In genomic region chr16:94997340-94997849, GRCm38 (mm10) we compare ENCODE assay signal across 7 mouse cellular contexts. TPM values are rescaled to one million over a fixed set of nuclear protein-coding genes. Genes with fewer than 3 reads are reported as not detected.
DNase-seq lines count a peak whose midpoint lies in the region; ATAC-seq and TF ChIP-seq lines count a peak whose summit lies in the region.

Gene Kcnj6 (minus strand): TSS chr16:94997701.

- H3K9ac ChIP-seq in heart, embryonic 16.5 days (ENCODE audit: low read length): no peak within 1 kb of the TSS

- no peaks in the 10 kb centered on the region for H3K9me3 ChIP-seq in heart, embryonic 16.5 days (replicated peaks; ENCODE audit: control insufficient read depth, low read length)

- peak within 1 kb of the TSS; percentile 52 for H3K4me3 ChIP-seq in testis, adult 2 months (ENCODE audit: control insufficient read depth, low read depth, low read length)
- H3K4me3 ChIP-seq in heart, embryonic 16.5 days (ENCODE audit: low read length): peak within 1 kb of the TSS; percentile 12

- no peak for DNase-seq in testis, postnatal 14 days (ENCODE audit: low spot score)
- peak; percentile 79 for DNase-seq in embryo, embryonic 10.5 days (ENCODE audit: low spot score)
- peak; percentile 71 to 78 for DNase-seq in left cerebral cortex, postnatal 10 days (ENCODE audit: extremely low spot score in 1 of 2, low spot score in 2 of 2)
- DNase-seq in retina, postnatal 1 day: peak; percentile 75
- no peak for DNase-seq in ovary, postnatal 36 days (ENCODE audit: low spot score)

- H3K4me1 ChIP-seq in testis, adult 2 months (ENCODE audit: control insufficient read depth, insufficient read depth, low read length): peaks cover 4% of the 10 kb centered on the region; the same call in 1 of the 2 replicates
- no peaks in the 10 kb centered on the region for H3K4me1 ChIP-seq in heart, embryonic 16.5 days (ENCODE audit: control insufficient read depth, insufficient read depth, low read length)

- no peak within 1 kb of the TSS for H3K27ac ChIP-seq in testis, adult 2 months (ENCODE audit: control insufficient read depth, insufficient read depth, low read depth, low read length)
- no peak within 1 kb of the TSS for H3K27ac ChIP-seq in heart, embryonic 16.5 days (ENCODE audit: low read length)

- H3K36me3 ChIP-seq in testis, adult 2 months (ENCODE audit: control insufficient read depth, insufficient read depth, low read length): no peaks in the 10 kb centered on the region
- no peaks in the 10 kb centered on the region for H3K36me3 ChIP-seq in heart, embryonic 16.5 days (ENCODE audit: control insufficient read depth, insufficient read depth)

- peak within 1 kb of the TSS; percentile 44 for H3K4me2 ChIP-seq in heart, embryonic 16.5 days (ENCODE audit: low read depth, low read length)

- no peak for ATAC-seq in heart, embryonic 16.5 days (replicated peaks; ENCODE audit: extremely low read depth, insufficient read depth, low FRiP score)

- intact Hi-C loops in left cerebral cortex, postnatal 10 days (cut with DNase I): loop anchor here (5.0 kb wide), 4 partner anchors 115 to 345 kb away; no protein-coding TSS in a partner anchor

- WGBS in heart, embryonic 16.5 days: 1% methylated on average over 43 of the region's 43 CpGs

- no peaks in the 10 kb centered on the region for H3K27me3 ChIP-seq in testis, adult 2 months (ENCODE audit: control insufficient read depth, insufficient read depth, low read length)
- H3K27me3 ChIP-seq in heart, embryonic 16.5 days (ENCODE audit: control insufficient read depth, insufficient read depth, low read length): peaks cover 37% of the 10 kb centered on the region

- no peak for TF ChIP-seq CTCF in testis, adult 2 months (IDR thresholded peaks at IDR 0.05; ENCODE audit: control insufficient read depth, insufficient read depth, insufficient replicate concordance, low read depth, low read length)

- TF ChIP-seq POLR2A in testis, adult 2 months (IDR thresholded peaks at IDR 0.05; ENCODE audit: control insufficient read depth, low read depth, low read length): no peak

RNA-seq across cellular contexts. Expression of gene Kcnj6, which starts in this region (rescaled TPM):
- polyA plus RNA-seq in testis, adult 2 months (2012; rRNA removed): 9.7 and 10.0 TPM in 2 replicates
- 0.07 TPM in 1 of 2 replicates, not detected in the other for polyA plus RNA-seq in heart, embryonic 16.5 days (2015; fragmentation: Nextera tagmentation; extraction: Ambion mirVana)
- total RNA-seq in left cerebral cortex, postnatal 10 days (2021): 10 to 100 TPM; 54.4 to 57.3 TPM

Comparison
In these comparisons a context has a peak if more than half of its experiments do, and no peak if none do; other contexts are left out.
1. RNA of gene Kcnj6 (polyA plus RNA-seq): 9.7 to 10.0 TPM in testis, adult 2 months; 0.07 TPM in heart, embryonic 16.5 days; every median in the first group is over 10 times any median in the second.
2. DNase-seq: peak in embryo, embryonic 10.5 days (single experiment), left cerebral cortex, postnatal 10 days (2 of 2) and retina, postnatal 1 day (single experiment); none in testis, postnatal 14 days (single experiment) and ovary, postnatal 36 days (single experiment).